Mouse (Mus musculus) testis, adult 2 months (tissue): Measurements from ENCODE around the gene Otud1.

ENCODE experiments used
- CTCF ChIP-seq: fragments of 200-500 bp; IDR thresholded peaks from 2 replicates; pipeline ENCODE4 v1.5.1; 2012; ENCODE audit warnings: low read depth, mild to moderate bottlenecking, inconsistent platforms, low read length, moderate library complexity; ENCODE audit not compliant: control insufficient read depth, insufficient read depth, insufficient replicate concordance
- POLR2A ChIP-seq: fragments of 200-500 bp; IDR thresholded peaks from 2 replicates; pipeline ENCODE4 v1.6.1; 2012; ENCODE audit warnings: low read depth, mild to moderate bottlenecking, inconsistent platforms, low read length, moderate library complexity; ENCODE audit not compliant: control insufficient read depth

DNA sequence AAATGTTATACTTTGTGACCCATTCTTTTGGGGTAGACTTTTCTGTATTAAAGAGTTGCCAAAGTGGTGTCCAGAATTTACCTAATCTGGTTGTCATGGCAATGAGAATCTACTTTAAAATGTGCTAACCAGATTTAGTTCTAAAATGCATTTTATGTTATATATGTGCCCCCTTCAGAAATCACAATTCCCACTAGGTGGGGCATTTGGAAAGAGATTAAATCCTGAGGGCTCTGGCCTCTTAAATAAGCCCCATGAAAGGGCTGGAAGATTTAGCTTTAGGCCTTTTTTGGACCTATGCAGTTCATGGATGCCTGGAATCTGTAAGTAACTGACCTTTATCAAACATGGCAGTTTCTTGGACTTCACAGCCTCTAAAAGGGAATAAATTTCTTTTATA lies 3.3 kb downstream of the Otud1 start:
- TF ChIP-seq CTCF (no peak), POLR2A (no peak)
